Mouse (Mus musculus): ENCODE measurements at regions not wholly inside any gene's neighbourhood (a gene's known extent, or its start where the extent isn't known, plus 50 kb on each side); places are given as distances from the start of the nearest gene placed in this dataset.
A peak's percentile ranks its signal among the peaks of the same experiment; 100 is the strongest.

DNA sequence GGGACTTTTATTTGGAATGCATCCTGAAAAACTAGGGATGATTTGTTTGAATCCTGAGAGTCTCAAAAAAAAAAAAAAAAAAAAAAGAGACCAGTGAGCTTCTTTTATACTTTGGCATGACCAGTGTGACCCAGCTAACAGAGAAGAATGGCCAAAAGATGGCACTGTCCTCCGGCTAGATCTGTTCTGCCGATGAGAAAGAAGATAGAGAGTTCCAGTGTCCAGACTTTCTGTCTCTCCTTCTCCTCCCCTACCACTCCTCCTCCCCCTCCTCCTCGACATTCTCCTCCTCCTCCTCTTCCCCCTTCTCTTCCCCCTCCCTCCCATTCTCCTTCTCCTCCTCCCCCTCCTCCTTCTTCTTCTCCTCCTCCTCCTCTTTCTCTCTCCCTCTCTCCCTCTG, 84.6 kb upstream of the Sfswap start:
- peak in 1 of 2 experiments; percentile 52 for DNase-seq (ENCODE audit: extremely low spot score in 1 of 2, low spot score in 1 of 2)

DNA sequence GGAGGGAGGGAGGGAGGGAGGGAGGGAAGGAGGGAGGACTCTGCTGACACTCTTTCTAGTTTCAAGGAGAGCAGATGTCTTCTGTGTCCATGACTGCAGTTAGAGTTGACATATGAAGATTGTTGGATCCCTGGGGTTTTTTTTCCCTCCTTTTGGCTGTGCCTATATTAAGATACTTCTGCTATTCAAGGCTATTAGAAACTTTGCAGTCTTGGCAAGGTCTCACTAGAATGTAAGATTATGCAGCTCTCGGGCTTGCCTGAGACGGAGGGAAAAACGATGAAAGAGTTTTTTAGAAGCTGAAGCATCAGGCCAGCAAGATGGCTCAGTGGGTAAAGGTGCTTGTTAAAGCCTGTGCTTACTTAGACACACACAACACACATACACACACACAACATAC, 83.5 kb upstream of the Sfswap start:
- peak; percentile 16 to 31 for DNase-seq (ENCODE audit: extremely low spot score in 1 of 2, low spot score in 1 of 2)

DNA sequence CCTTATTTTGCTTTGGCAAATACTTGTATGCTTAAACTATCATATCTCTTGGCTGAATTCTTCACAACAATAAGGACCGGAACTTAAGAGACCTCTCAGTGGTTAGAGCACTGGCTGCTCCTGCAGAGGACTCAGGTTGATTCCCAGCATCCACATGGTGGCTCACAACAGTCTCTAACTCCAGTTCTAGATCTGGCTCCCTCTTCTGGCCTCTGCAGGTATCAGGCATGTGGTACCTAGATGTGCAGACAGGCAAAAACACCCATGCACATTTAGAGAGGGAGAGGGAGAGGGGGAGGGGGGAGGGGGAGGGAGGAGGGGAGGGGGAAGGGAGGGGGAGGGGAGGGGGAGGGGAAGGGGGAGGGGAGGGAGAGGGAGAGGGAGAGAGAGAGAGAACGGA, 80.0 kb upstream of the Sfswap start:
- DNase-seq (ENCODE audit: extremely low spot score in 1 of 2, low spot score in 1 of 2) = no peak

DNA sequence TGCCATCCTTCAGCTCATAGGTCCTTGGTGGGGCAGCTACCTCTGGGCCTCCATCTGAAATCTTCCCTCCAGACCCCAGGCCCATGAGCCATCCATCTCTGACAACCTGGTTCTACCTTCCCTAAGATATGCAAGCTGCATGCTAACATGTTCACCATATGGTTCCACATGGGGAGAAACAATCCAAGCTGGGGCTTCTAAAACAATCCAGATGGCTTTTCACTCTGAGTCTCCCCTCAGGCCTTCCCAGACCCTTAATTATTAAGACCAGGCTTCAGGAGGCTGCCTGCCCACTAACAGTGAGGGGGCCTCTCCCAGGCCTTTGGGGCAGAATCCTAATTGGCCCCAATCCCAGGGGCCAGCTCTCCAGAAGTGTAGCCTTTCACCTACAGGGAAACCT, 71.1 kb upstream of the Sfswap start:
- no peak for DNase-seq (ENCODE audit: extremely low spot score in 1 of 2, low spot score in 1 of 2)

DNA sequence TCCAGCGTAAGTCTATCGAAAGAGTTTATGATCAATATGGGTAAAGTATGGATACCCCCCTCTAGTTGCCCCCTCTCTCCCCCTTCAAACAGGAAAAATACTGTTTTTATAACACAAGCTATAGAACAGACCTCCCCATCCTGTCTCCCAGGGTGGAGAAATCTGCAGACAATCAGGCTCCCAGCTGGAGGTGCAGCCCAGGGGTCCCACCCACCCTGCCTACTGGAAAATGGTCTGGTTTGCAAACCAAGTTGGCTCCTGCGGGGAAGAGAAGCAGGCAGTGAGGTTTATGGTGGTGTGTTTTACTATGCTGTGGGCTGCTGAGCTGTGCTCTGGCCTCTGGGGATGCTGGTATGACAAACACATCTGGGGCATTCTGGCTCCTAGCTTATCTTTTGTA, 70.7 kb upstream of the Sfswap start:
- DNase-seq (ENCODE audit: extremely low spot score in 1 of 2, low spot score in 1 of 2) = no peak

DNA sequence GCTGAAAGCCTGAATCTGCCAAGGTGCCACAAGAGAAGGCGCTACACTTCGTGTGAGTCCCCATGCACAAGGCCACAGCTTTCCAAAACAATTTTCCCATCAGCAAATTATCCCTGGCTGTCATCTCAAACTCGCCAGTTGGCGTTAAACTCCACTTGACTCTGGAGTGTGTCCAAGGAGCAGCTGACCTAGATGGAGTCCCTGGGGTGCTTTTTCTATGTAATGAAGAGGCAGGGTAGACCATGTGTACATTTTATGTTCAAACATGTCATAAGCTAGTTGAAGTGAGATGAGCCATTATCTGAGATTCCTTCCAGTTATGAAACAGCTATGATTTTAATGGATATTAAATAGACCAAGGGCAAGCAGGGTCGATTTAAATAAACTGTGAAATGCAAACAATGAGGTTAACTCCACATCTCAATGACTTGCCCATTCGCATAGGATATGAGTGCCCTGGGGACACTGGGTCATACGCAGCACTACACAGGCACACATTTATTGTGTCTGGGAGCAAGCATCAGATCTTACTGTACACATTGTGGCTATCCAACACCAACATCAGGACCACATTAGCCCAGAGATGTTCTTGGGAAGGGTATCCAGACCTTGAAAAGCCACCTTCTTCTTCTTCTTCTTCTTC, 51.0 kb upstream of the Sfswap start:
- no peak for DNase-seq (ENCODE audit: extremely low spot score in 1 of 2, low spot score in 1 of 2)
